Mouse (Mus musculus) fat pad, adult 2 months (tissue): Measurements from ENCODE around the gene Cbr2.
"Not testable (repeated sequence)": the region's sequence is repeated elsewhere in the genome, so short reads cannot be mapped to it uniquely, and the experiment has no call there.

Experiments used
- DNase-seq: peaks from one replicate; pipeline ENCODE4 v3.0.0-alpha.2; 2011; ENCODE audit warnings: low read depth, low spot score; ENCODE audit errors: extremely low read depth

The Cbr2 gene

GRCm38 (mm10) chr11:120733521-120733920 is 1.6 kb upstream of the Cbr2 start:
- no peak for DNase-seq

DNA sequence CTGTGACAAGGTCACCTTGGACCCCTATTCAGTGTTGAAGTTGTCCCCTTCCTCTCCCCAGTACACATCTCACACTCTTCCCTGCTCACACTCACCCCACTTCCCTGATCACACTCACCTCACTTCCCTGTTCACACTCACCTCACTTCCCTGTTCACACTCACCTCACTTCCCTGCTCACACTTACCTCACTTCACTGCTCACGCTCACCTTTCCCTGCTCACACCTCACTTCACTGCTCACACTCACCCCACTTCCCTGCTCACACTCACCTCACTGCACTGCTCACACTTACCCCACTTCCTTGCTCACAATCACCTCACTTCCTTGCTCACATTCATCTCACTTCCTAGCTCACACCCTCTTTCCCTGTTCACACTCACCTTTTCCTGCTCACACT is 519 bp downstream of the Cbr2 start:
- DNase-seq = no peak

DNA sequence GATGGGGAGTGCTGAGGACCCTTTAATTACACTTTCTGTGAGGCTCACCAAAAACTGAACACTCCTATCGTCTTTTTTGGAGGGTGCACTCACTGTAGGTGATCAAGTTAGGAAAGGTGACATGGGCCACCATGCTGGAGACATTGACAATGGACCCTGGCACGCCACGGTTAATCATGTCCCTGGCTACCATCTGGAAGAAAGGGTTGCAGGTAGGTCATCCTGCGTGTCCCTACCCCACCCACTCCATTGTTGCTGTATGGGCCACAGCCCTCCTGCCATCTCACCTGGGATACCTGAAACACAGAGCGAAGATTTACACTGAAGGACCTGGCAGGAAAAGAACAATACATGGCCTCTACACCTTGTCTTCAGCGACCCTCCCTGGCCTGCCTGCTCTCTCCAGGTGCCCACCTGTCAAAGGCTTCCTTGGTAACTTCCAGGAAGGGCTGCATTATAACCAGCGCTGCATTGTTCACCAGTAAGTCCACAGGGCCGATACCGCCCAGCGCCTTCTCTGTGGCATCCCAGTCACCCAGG is 1.5 kb downstream of the Cbr2 start:
- no peak for DNase-seq

GRCm38 (mm10) chr11:120729432-120730050 is 2.4 kb downstream of the Cbr2 start:
- DNase-seq = not testable (repeated sequence)

DNA sequence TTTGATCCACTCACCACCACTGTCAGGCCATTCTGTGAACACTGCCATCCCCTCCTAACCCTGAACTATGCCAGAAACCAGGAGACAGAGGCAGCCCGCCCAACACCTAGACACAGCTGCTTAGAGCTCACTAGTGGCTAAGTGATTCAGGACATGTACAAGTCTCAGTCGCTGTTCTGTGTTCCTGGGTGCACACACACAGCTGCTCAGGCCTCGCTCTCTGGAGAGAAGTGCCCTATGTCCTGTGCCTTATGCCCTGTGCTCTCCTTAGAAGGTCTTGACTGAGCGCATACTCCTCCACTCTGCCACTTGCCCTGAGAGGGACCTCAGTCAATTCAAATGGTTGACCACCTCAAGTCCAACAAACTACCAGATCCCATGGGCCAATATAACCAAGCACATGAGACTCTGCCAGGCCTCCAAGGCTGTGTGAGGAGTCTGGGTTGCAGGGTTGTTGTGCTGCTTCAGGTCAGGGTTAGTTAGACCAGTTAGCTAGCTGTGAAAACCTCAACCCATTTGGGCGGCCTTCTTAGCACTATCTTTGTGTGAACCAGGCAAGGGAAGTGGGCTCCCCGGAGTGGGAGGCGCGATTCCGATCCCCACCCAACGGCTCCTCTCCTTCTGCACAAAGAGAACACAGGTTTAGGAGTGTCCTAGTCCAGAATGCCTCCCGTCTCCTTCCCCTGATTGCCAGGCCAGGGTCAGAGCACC is 3.2 kb downstream of the Cbr2 start:
- no peak for DNase-seq

- DNase-seq = no peak
These were observed 4.3 kb downstream of the Cbr2 start for GRCm38 (mm10) chr11:120727564-120727963.

DNA sequence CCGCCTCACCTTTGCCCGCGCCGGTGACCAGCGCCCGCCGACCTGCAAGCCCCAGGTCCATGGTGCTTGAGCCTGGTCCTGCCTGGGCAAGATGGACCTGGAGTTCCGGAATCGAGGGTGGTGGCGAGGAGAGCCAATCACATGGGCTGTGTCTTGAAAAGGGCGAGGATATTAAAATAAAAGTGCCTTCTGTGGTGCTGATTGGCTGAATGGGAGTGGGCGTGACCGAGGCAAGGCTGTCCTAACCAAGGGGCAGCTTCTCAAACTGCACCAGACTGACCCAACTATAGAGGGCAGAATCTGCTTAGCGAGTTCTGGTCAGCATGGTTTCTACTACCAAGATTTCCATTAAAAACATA is 4.8 kb downstream of the Cbr2 start, which contains the start of gene Dcxr:
Gene Dcxr, minus strand, starts transcription at position 113 of the 359 bp plus-strand sequence.
- DNase-seq = peak; percentile 76

- DNase-seq = no peak
These were observed 5.4 kb downstream of the Cbr2 start for GRCm38 (mm10) chr11:120726243-120727168.

- DNase-seq = no peak
These were observed 8.4 kb downstream of the Cbr2 start for GRCm38 (mm10) chr11:120723509-120723908.

- no peak for DNase-seq
These were observed 9.0 kb downstream of the Cbr2 start for GRCm38 (mm10) chr11:120722761-120723382.

DNA sequence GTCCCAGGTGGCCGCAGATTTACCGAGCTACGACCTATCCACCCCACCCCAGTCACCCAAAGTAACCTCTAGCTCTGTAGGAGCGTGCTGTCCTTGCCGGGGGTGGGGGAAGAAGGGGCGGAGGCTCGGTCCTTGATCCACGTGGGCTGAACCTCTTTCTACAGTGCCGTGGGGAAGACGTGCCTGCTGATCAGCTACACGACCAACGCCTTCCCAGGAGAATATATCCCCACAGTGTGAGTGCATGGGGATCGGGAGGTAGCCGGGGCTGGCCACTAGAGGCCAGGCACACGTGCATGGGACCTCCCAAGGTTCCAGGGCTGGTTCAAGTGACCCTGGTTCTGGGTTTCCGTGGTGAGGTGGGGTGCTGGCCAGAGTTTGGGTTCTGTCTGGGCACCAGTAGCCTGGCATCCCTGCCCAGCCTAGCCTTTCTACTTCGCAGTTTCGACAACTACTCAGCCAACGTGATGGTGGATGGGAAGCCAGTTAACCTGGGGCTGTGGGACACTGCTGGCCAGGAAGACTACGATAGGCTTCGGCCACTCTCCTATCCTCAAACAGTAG is 9.8 kb downstream of the Cbr2 start:
- no peak for DNase-seq

- DNase-seq = no peak
These were observed 10.5 kb downstream of the Cbr2 start, which contains the start of gene Rac3 for GRCm38 (mm10) chr11:120721124-120722066. Gene Rac3, plus strand, starts transcription at chr11:120721470.

GRCm38 (mm10) chr11:120720450-120720849 is 11.5 kb downstream of the Cbr2 start:
- no peak for DNase-seq

DNA sequence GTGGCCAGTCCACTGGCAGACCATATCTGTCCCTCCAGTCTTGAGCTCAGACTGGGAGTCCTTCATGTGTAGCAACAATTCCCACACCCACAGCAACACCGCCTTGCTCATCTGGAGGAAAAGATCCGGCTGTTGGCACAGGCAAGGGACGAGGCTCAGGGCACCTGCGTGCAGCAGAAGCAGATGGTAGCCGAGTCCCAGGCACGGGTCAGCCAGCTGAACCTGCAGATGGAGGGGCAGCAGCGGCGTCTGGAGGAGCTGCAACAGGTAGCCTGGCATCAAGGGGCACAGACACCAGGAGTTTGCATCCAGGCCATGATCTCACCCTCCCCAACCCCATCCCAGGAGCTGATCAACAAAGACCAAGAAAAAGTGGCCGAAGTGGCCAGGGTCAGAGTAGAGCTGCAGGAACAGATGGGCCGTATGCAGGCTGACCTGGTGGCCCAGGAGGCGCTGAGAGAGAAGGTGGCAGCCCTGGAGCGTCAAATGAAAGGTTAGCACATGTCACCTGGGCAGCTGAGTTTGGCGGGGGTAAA is 12.0 kb downstream of the Cbr2 start:
- no peak for DNase-seq

DNA sequence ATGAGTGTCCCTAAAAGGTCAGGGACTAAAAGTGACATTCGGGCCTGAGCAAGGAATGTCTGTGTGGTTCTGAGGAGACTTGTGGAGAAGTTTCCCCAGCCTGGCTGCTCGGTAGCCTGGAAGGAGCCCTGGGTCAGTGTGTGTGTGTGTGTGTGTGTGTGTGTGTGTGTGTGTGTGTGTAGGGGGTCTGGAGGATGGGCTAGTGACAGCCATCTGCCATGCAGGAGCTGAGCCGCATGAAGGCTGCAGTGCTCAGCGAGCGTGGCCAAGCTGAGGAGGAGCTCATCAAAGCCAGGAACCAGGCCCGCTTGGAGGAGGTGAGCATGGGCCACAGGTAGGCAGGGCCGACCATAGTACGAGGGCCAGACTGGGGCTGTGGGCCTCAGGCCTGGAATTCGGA is 12.7 kb downstream of the Cbr2 start:
- DNase-seq = no peak

GRCm38 (mm10) chr11:120715131-120715530 is 16.8 kb downstream of the Cbr2 start:
- DNase-seq = no peak

- no peak for DNase-seq
These were observed 17.4 kb downstream of the Cbr2 start for GRCm38 (mm10) chr11:120714546-120714945.

GRCm38 (mm10) chr11:120713580-120714518 is 18.1 kb downstream of the Cbr2 start, which contains the start of the genes Cenpx and Lrrc45:
Gene Cenpx, minus strand, starts transcription at chr11:120713738.
Gene Lrrc45, plus strand, starts transcription at chr11:120713925.
- DNase-seq = peak; percentile 82
